Mouse (Mus musculus): ENCODE data around the gene Ypel1.

- TF ChIP-seq GATA1 (IDR thresholded peaks at IDR 0.05; ENCODE audit: low read length) (no peak), TAL1 (IDR thresholded peaks at IDR 0.05; ENCODE audit: low read length) (no peak)
Measured at GRCm38 (mm10) chr16:17082121-17082792, 12.8 kb downstream of the Ypel1 start.
